Mouse (Mus musculus) spleen, embryonic (tissue): ENCODE results near the gene Prune2.

Source experiments
- CTCF ChIA-PET: fragments of 350-600 bp; sonication (Branson Sonifier 250); formaldehyde crosslinking; loops from one replicate; lab custom pipeline; 2022; lab: Charles Lee

Gene Prune2

GRCm38 (mm10) chr19:16955613-16956271 is at the start of gene Prune2:
TSS of gene Prune2 (plus strand) at chr19:16956118.
- CTCF ChIA-PET, result no interaction called here

GRCm38 (mm10) chr19:16911507-16911906 is 44.4 kb upstream of the Prune2 start:
- CTCF ChIA-PET, result no interaction called here

- CTCF ChIA-PET, result no interaction called here
Observed at GRCm38 (mm10) chr19:16924516-16924915, 31.4 kb upstream of the Prune2 start.

- CTCF ChIA-PET, result no interaction called here
Observed at GRCm38 (mm10) chr19:16934664-16935063, 21.3 kb upstream of the Prune2 start.

GRCm38 (mm10) chr19:16948794-16949313 is 7.1 kb upstream of the Prune2 start:
- CTCF ChIA-PET, result no interaction called here

GRCm38 (mm10) chr19:16949341-16949740 is 6.6 kb upstream of the Prune2 start:
- CTCF ChIA-PET, result no interaction called here

GRCm38 (mm10) chr19:16950051-16950450 is 5.9 kb upstream of the Prune2 start:
- CTCF ChIA-PET, result no interaction called here

- CTCF ChIA-PET, result no interaction called here
Observed at GRCm38 (mm10) chr19:16950664-16951363, 5.1 kb upstream of the Prune2 start.

GRCm38 (mm10) chr19:16954736-16955135 is 1.2 kb upstream of the Prune2 start:
- CTCF ChIA-PET, result no interaction called here

GRCm38 (mm10) chr19:16955231-16955612 is 696 bp upstream of the Prune2 start:
- CTCF ChIA-PET, result no interaction called here

GRCm38 (mm10) chr19:16956319-16956718 is 401 bp downstream of the Prune2 start:
- CTCF ChIA-PET, result no interaction called here

- CTCF ChIA-PET, result no interaction called here
Observed at GRCm38 (mm10) chr19:16959051-16959450, 3.1 kb downstream of the Prune2 start.

GRCm38 (mm10) chr19:16959551-16959950 is 3.6 kb downstream of the Prune2 start:
- CTCF ChIA-PET, result no interaction called here

GRCm38 (mm10) chr19:16961036-16961435 is 5.1 kb downstream of the Prune2 start:
- CTCF ChIA-PET, result no interaction called here

- CTCF ChIA-PET, result interaction anchor here (0.6 kb wide), 1 partner anchor 944 kb away, joined by 7 read pairs; no protein-coding TSS in a partner anchor
Observed at GRCm38 (mm10) chr19:16963178-16963577, 7.3 kb downstream of the Prune2 start.

GRCm38 (mm10) chr19:16968768-16969167 is 12.8 kb downstream of the Prune2 start:
- CTCF ChIA-PET, result no interaction called here

- CTCF ChIA-PET, result no interaction called here
Observed at GRCm38 (mm10) chr19:16970612-16971011, 14.7 kb downstream of the Prune2 start.

GRCm38 (mm10) chr19:16978910-16979309 is 23.0 kb downstream of the Prune2 start:
- CTCF ChIA-PET, result no interaction called here

- CTCF ChIA-PET, result no interaction called here
Observed at GRCm38 (mm10) chr19:16981743-16982142, 25.8 kb downstream of the Prune2 start.

GRCm38 (mm10) chr19:16984897-16985296 is 29.0 kb downstream of the Prune2 start:
- CTCF ChIA-PET, result no interaction called here

- CTCF ChIA-PET, result interaction anchor here (0.7 kb wide), 1 partner anchor 131 kb away, joined by 9 read pairs; no protein-coding TSS in a partner anchor
Observed at GRCm38 (mm10) chr19:16987984-16988383, 32.1 kb downstream of the Prune2 start.

- CTCF ChIA-PET, result no interaction called here
Observed at GRCm38 (mm10) chr19:16992151-16992550, 36.2 kb downstream of the Prune2 start.

GRCm38 (mm10) chr19:16994260-16994659 is 38.3 kb downstream of the Prune2 start:
- CTCF ChIA-PET, result no interaction called here
